Mouse (Mus musculus) lung, postnatal 36 days (tissue): ENCODE measurements at regions not wholly inside any gene's neighbourhood (a gene's known extent, or its start where the extent isn't known, plus 50 kb on each side); places are given as distances from the start of the nearest gene placed in this dataset.

Experiments used
- DNase-seq: peaks from one replicate; pipeline ENCODE4 v3.0.0; 2022; ENCODE audit warnings: mixed read lengths

DNA sequence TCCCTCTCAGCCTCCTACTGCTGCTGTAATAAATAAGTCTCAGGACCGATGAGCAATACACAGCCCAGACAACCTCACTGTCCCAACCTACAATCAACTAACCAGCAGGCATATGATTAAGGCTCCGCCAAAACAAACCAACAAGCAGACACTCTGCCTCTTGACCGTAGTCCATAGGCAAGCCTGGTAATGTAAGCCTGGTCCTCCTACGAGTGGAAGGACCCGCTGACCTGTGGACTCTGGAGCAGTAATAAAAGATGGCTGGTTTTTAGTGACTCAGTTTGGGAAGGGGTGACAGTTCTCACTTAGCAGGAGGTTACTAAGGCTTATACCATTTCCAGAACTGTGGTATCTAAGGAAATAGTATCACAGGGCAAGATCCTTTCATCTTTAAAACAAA is 53.4 kb downstream of the Gm47996 start:
- no peak for DNase-seq

DNA sequence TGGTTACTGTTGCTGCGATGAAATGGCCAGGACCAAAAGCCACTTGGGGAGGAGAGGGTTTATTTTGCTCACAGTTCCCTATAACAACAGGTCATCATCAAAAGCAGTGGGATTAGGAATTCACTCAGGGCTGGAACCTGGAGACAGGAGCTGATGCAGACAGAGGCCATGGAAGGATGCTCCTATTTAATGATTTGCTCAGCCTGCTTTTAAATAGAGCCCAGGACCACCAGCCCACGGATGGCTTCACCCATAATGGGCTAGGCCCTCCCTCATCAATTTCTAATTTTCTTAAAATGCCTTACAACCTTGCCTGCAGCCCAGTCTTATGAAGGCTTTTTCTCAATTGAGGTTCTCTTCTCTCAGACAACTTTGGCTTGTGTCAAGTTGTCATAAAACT is 53.9 kb downstream of the Gm47996 start:
- no peak for DNase-seq

GRCm38 (mm10) chr1:151264789-151265188 is 54.9 kb downstream of the Gm47996 start:
- DNase-seq, result peak; percentile 63

GRCm38 (mm10) chr1:151265590-151265989 is 55.7 kb downstream of the Gm47996 start:
- DNase-seq, result no peak

- DNase-seq, result no peak
These were observed 56.8 kb downstream of the Gm47996 start for GRCm38 (mm10) chr1:151266703-151267102.

GRCm38 (mm10) chr1:151270691-151271090 is 60.8 kb downstream of the Gm47996 start:
- peak; percentile 62 for DNase-seq

- DNase-seq, result no peak
These were observed 64.4 kb downstream of the Gm47996 start for GRCm38 (mm10) chr1:151274306-151274705.

- DNase-seq, result peak; percentile 70
These were observed 65.7 kb downstream of the Gm47996 start for GRCm38 (mm10) chr1:151275581-151275980.

GRCm38 (mm10) chr1:151279955-151280354 is 64.3 kb upstream of the Ivns1abp start:
- DNase-seq, result no peak

DNA sequence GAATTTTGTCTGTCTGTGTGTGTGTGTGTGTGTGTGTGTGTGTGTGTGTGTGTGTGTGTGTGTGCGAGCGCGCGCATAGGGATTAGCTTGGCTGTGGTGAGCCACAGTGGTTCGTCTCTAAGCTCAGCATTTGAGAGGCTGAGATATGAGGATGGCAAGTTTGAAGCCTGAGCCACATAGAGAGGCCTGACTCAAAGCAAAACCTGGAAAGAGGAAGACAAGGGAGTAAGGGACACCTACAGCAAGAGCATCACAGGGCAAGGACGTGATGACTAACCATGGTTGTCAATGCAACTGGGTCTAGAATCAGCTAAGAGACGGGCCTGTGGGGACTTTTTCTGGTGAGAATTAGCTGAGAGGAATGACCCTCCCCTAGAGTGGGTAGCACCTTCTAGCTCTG is 59.2 kb upstream of the Ivns1abp start:
- no peak for DNase-seq

- peak; percentile 80 for DNase-seq
These were observed 56.8 kb upstream of the Ivns1abp start for GRCm38 (mm10) chr1:151287451-151287850.

- DNase-seq, result no peak
These were observed 55.2 kb upstream of the Ivns1abp start for GRCm38 (mm10) chr1:151289061-151289460.

DNA sequence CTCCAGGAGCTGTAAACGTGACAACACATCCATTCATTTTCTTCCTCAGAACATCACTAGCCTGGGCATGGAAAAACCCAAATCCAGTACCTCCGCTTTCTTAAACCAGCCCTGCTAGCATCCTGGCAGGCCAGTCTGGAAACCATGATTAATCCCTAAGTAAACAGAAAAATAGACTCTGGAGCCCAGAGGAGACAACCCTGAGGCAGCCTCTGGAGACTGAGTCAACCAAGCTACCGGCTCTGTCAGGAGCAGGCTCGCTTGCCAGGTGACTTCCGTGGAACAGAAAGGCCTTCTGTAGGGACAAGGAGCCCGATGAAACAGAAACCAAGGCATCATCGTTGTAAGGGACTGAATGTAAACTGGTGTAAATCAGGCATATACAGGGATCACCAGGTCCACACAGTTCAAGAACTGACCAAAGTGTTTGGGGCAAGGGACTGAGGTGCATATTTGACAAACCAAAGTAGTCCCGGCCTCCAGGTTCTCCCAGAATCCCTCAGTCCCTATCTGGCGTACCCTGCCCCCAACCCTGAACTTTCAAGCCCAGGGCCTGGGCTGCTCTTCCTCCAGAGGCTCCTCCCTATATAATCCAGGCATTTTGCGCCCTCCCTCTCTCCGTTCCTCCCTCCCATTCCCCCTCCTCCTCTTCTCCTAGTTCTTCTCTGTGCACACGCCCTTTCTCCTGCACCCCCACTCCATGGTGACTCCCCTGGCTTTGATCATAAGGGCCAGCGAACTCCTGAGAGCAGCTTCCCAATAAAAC is 54.6 kb upstream of the Ivns1abp start:
- DNase-seq, result no peak

GRCm38 (mm10) chr1:151293311-151294050 is 50.8 kb upstream of the Ivns1abp start:
- no peak for DNase-seq
